Mouse (Mus musculus): ENCODE measurements around the gene Gucy1a1. TPM values are rescaled to one million over a fixed set of nuclear protein-coding genes. Genes with fewer than 3 reads are reported as not detected.
"Not testable (repeated sequence)": the region's sequence is repeated elsewhere in the genome, so short reads cannot be mapped to it uniquely, and the experiment has no call there.

The Gucy1a1 gene
- polyA plus RNA-seq, 2 experiments, result 6.7 to 12.3 TPM

DNA sequence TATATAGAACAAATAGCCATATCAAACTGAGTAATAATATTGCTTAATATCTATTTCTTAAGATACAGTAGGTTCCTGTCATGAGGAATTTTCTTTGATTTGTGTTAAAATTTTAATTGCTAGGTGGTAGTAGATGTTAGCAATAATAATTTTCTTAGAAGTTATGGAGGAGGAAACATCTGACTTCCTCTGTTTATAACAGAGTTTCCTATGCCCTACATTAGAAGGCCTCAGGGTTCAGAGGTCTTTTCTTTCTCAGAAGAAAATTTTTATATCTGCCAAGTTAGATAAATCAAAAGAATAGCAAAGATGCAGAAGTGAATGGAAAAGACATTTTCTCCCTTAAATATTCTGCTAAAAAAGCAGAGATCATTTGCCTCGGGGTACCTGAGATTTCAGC is 29.9 kb upstream of the Gucy1a1 start:
- DNase-seq (ENCODE audit: low spot score), result no peak
- no peak for TF ChIP-seq POLR2A (IDR thresholded peaks at IDR 0.05; ENCODE audit: borderline replicate concordance, extremely low read depth, insufficient read depth, insufficient read length)
- no peak for ATAC-seq (ENCODE audit: low FRiP score, low read depth)
- H3K4me1 ChIP-seq (ENCODE audit: control insufficient read depth, insufficient read depth, low read length), result no peaks in the 10 kb centered on the region
- no peak overlapping the region for H3K9ac ChIP-seq (ENCODE audit: low read depth, low read length, severe bottlenecking)
- no peak overlapping the region for H3K4me3 ChIP-seq (replicated peaks; ENCODE audit: low read length)
- no peak overlapping the region for H3K27ac ChIP-seq (replicated peaks; ENCODE audit: low read depth, low read length)
- 80% methylated on average over 1 of the region's 1 CpGs for WGBS
- H3K27me3 ChIP-seq (ENCODE audit: control insufficient read depth, insufficient read depth, low read length), result no peaks in the 10 kb centered on the region
- no peaks in the 10 kb centered on the region for H3K36me3 ChIP-seq (ENCODE audit: control insufficient read depth, insufficient read depth, low read length)
- H3K4me2 ChIP-seq (replicated peaks; ENCODE audit: low read depth, low read length, severe bottlenecking), result no peak overlapping the region
- H3K9me3 ChIP-seq (ENCODE audit: control insufficient read depth, low read length), result no peaks in the 10 kb centered on the region

GRCm38 (mm10) chr3:82167064-82167463 is 21.5 kb upstream of the Gucy1a1 start:
- Histone ChIP-seq H3K9me3 (ENCODE audit: control insufficient read depth, low read length) (no peaks in the 10 kb centered on the region), H3K4me3 (replicated peaks; ENCODE audit: low read length) (no peak overlapping the region), H3K27ac (replicated peaks; ENCODE audit: low read depth, low read length) (no peak overlapping the region), H3K27me3 (ENCODE audit: control insufficient read depth, insufficient read depth, low read length) (no peaks in the 10 kb centered on the region), H3K36me3 (ENCODE audit: control insufficient read depth, insufficient read depth, low read length) (no peaks in the 10 kb centered on the region), H3K9ac (ENCODE audit: low read depth, low read length, severe bottlenecking) (no peak overlapping the region), H3K4me2 (replicated peaks; ENCODE audit: low read depth, low read length, severe bottlenecking) (no peak overlapping the region), H3K4me1 (ENCODE audit: control insufficient read depth, insufficient read depth, low read length) (no peaks in the 10 kb centered on the region)
- DNase-seq (ENCODE audit: low spot score), result no peak
- 81% methylated on average over 2 of the region's 2 CpGs for WGBS
- no peak for TF ChIP-seq POLR2A (IDR thresholded peaks at IDR 0.05; ENCODE audit: borderline replicate concordance, extremely low read depth, insufficient read depth, insufficient read length)
- ATAC-seq (ENCODE audit: low FRiP score, low read depth), result no peak

- no peak for TF ChIP-seq POLR2A (IDR thresholded peaks at IDR 0.05; ENCODE audit: borderline replicate concordance, extremely low read depth, insufficient read depth, insufficient read length)
- Histone ChIP-seq H3K9me3 (ENCODE audit: control insufficient read depth, low read length) (no peaks in the 10 kb centered on the region), H3K27ac (replicated peaks; ENCODE audit: low read depth, low read length) (no peak overlapping the region), H3K4me1 (ENCODE audit: control insufficient read depth, insufficient read depth, low read length) (no peaks in the 10 kb centered on the region), H3K4me2 (replicated peaks; ENCODE audit: low read depth, low read length, severe bottlenecking) (no peak overlapping the region), H3K27me3 (ENCODE audit: control insufficient read depth, insufficient read depth, low read length) (no peaks in the 10 kb centered on the region), H3K9ac (ENCODE audit: low read depth, low read length, severe bottlenecking) (no peak overlapping the region), H3K36me3 (ENCODE audit: control insufficient read depth, insufficient read depth, low read length) (no peaks in the 10 kb centered on the region), H3K4me3 (replicated peaks; ENCODE audit: low read length) (no peak overlapping the region)
- ATAC-seq (ENCODE audit: low FRiP score, low read depth), result no peak
- DNase-seq (ENCODE audit: low spot score), result no peak
- WGBS, result 81% methylated on average over 2 of the region's 2 CpGs
Observed at GRCm38 (mm10) chr3:82165937-82166336, 20.3 kb upstream of the Gucy1a1 start.

DNA sequence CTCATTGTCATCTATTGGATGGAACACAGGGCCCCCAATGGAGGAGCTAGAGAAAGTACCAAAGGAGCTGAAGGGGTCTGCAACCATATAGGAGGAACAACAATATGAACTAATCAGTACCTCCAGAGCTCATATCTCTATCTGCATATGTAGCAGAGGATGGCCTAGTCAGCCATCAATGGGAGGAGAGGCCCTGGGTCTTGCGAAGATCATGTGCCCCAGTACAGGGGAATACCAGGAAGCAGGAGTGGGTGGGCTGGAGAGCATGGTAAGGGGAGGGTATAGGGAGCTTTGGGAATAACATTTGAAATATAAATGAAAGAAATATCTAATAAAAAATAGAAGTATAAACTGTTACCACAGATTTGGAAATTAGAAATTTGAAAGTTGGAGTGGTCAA is 17.4 kb upstream of the Gucy1a1 start:
- H3K9ac ChIP-seq (ENCODE audit: low read depth, low read length, severe bottlenecking); ATAC-seq (ENCODE audit: low FRiP score, low read depth); H3K9me3 ChIP-seq (ENCODE audit: control insufficient read depth, low read length); H3K4me2 ChIP-seq (replicated peaks; ENCODE audit: low read depth, low read length, severe bottlenecking); H3K4me1 ChIP-seq (ENCODE audit: control insufficient read depth, insufficient read depth, low read length); H3K4me3 ChIP-seq (replicated peaks; ENCODE audit: low read length); H3K27me3 ChIP-seq (ENCODE audit: control insufficient read depth, insufficient read depth, low read length); DNase-seq (ENCODE audit: low spot score); H3K36me3 ChIP-seq (ENCODE audit: control insufficient read depth, insufficient read depth, low read length); H3K27ac ChIP-seq (replicated peaks; ENCODE audit: low read depth, low read length): not testable (repeated sequence)
- WGBS, result 97% methylated on average over 1 of the region's 1 CpGs

DNA sequence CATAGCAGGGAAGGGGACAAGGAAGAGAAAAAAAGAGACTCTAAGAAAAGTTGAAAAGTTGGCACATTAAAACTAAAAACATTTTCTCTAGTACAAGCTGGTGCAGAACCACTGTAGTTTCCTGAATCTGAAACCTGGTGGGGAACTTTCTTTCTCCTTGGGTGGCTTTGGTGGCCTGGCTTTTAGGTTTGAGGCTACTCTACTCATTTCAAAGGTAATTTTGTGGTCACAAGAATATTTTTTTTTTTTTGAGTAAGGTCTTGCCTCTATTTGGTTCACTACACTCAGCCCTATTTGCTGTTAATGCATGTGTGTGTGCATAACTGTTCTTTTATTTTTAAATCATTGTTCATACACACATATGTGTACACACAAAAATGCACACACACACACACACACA is 389 bp upstream of the Gucy1a1 start:
- no peak for ATAC-seq (ENCODE audit: low FRiP score, low read depth)
- Histone ChIP-seq H3K36me3 (ENCODE audit: control insufficient read depth, insufficient read depth, low read length) (no peaks in the 10 kb centered on the region), H3K27ac (replicated peaks; ENCODE audit: low read depth, low read length) (no peak overlapping the region), H3K27me3 (ENCODE audit: control insufficient read depth, insufficient read depth, low read length) (0 out of 2 replicates have a peak, but pooled peaks cover 3% of the 10 kb centered on the region), H3K9ac (ENCODE audit: low read depth, low read length, severe bottlenecking) (peak overlapping the region; percentile 58; the same call in 1 of the 2 replicates), H3K4me1 (ENCODE audit: control insufficient read depth, insufficient read depth, low read length) (peaks cover 2% of the 10 kb centered on the region; the same call in 1 of the 2 replicates), H3K4me2 (replicated peaks; ENCODE audit: low read depth, low read length, severe bottlenecking) (peak overlapping the region; percentile 84), H3K9me3 (ENCODE audit: control insufficient read depth, low read length) (no peaks in the 10 kb centered on the region), H3K4me3 (replicated peaks; ENCODE audit: low read length) (peak overlapping the region; percentile 47)
- DNase-seq (ENCODE audit: low spot score), result no peak
- TF ChIP-seq POLR2A (IDR thresholded peaks at IDR 0.05; ENCODE audit: borderline replicate concordance, extremely low read depth, insufficient read depth, insufficient read length), result no peak

GRCm38 (mm10) chr3:82144725-82145125 is 864 bp downstream of the Gucy1a1 start:
- 13% methylated on average over 14 of the region's 14 CpGs for WGBS
- Histone ChIP-seq H3K27ac (replicated peaks; ENCODE audit: low read depth, low read length) (no peak overlapping the region), H3K9ac (ENCODE audit: low read depth, low read length, severe bottlenecking) (peak overlapping the region; percentile 58), H3K4me1 (ENCODE audit: control insufficient read depth, insufficient read depth, low read length) (peaks cover 2% of the 10 kb centered on the region; the same call in 1 of the 2 replicates), H3K9me3 (ENCODE audit: control insufficient read depth, low read length) (no peaks in the 10 kb centered on the region), H3K4me2 (replicated peaks; ENCODE audit: low read depth, low read length, severe bottlenecking) (peak overlapping the region; percentile 84), H3K4me3 (replicated peaks; ENCODE audit: low read length) (peak overlapping the region; percentile 47), H3K27me3 (ENCODE audit: control insufficient read depth, insufficient read depth, low read length) (0 out of 2 replicates have a peak, but pooled peaks cover 3% of the 10 kb centered on the region), H3K36me3 (ENCODE audit: control insufficient read depth, insufficient read depth, low read length) (no peaks in the 10 kb centered on the region)
- ATAC-seq (ENCODE audit: low FRiP score, low read depth) (no peak), DNase-seq (ENCODE audit: low spot score) (no peak)
- TF ChIP-seq POLR2A (IDR thresholded peaks at IDR 0.05; ENCODE audit: borderline replicate concordance, extremely low read depth, insufficient read depth, insufficient read length), result no peak

All from limb, embryonic 14.5 days (tissue).